Mouse (Mus musculus): ENCODE results near the gene Trmt1.
"Not testable (repeated sequence)": the region's sequence is repeated elsewhere in the genome, so short reads cannot be mapped to it uniquely, and the experiment has no call there.

Trmt1 gene

DNA sequence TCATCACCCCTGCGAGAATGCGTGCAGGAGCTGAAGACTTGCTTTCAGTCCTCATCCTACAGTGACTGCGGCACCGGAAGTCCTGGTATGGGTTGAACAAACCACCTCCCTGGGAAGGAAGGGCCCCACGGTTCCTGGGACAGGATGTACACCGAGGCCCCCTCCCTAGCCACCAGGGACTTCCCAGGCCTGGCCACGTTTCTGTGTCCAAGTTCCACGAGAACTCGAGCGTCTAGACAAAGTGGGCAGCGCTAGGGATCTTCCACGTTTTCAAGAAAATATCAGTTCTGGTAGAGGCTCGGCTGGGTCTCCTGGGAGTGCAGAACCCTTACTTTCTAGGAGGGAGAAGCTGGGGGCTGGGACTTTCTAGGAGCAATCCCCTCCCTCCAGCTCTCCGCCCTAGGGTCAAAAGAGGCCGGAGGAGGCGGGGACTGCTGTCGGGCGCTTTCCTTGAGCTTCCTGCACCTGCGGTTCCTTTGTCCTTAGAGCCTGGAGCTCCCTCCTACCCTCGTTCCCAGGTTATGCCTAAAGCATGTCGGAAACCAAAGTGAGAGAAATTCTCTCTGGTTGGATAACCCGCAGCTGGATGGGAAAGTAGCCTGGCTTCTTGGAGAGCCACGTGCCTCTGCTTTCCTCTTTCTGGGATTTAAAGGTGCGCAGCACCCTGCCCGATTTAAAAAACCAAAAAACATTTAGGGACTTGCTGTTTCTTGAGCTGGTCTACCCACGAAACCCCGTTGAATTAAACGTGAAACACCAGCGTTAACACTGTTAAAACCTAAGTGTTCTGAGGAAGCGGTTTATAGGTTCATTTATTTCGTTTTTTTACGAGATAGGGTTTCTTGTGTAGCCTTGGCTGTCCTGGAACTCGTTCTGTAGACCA, 25.9 kb upstream of the Trmt1 start:
- peak; percentile 53 to 79 for DNase-seq (ENCODE audit: low spot score in 2 of 2)

DNA sequence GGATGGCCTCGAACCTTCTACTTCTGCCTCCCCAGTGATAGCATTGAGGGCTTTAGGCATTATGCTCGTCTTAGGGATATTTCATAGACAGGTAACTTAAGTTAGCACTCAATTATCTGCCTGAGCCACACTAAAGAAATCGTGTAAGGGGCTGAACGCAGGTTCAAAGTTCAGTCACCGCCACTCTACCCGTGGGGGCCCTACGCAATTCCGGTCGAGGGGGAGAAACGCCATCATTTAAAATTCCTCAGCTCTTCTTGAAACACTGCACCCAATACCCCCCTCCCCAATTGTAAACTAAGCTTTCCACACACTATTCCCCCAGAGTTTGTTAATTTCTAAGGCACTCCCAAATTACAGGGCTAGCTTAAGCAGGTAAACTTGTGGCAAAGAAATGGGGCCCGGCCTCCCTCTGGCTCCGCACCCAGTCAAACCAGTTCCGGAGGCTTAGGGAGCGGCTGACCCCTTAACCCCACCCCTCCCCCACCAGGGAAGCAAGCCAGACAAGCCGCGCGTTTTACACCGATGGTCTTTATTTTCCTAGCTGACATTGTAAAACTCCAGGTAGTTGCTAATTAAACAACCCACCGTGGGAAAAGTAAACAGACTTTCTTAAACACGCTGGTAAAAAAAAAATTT, 25.2 kb upstream of the Trmt1 start:
- DNase-seq (ENCODE audit: low spot score in 2 of 2) = peak; percentile 50 to 80

DNA sequence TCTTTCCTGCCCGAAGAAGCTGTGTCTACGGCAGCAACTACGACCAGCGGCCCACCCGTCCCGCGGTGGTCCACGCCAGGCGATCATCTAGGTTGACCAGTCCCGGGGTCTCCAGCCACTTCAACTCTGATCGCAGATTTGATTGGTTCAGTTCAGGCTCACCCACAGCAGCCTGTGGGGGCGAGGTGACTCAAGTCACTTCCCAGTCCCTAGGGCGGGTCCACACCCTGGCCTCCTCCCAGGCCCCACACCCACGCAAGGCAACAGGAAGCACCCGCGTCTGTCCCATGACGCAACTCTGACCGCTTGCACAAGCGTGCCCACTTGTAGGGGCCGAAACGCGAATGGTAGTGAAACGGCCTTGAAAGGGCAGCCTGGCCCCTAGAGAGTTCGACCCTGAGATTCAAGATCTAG, 24.6 kb upstream of the Trmt1 start:
- DNase-seq (ENCODE audit: low spot score in 2 of 2) = peak; percentile 86 to 90

DNA sequence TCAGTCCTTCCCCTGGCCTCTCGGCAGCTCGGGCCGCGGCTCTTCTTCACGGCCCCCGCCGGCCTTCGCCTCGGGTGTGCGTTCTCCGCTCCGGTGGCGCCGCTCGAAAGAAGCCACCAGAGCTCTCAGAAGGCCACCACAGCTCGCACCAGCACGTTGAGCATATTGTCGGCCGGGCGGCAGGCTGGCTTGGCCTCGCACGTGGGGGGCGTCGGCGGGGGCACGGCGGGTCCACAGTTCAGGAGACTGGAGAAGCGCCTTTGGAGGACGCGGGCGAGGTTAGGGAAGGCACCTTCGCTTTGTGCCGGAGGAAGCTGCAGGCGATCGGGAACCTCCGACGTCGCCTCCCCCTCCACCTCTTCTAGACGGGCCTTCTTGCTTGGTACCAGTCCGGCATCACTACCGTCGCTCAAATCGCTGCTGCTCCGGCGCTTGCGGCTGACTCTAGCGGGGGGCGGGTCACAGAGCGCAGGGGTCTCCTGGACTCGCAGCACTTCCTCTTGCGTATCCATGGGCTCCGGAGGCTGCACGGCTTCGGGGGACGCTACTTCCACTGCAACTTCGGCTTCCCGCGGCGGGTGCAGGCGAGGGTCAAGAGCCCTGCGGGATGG, 24.0 kb upstream of the Trmt1 start:
- peak; percentile 61 to 86 for DNase-seq (ENCODE audit: low spot score in 2 of 2)

DNA sequence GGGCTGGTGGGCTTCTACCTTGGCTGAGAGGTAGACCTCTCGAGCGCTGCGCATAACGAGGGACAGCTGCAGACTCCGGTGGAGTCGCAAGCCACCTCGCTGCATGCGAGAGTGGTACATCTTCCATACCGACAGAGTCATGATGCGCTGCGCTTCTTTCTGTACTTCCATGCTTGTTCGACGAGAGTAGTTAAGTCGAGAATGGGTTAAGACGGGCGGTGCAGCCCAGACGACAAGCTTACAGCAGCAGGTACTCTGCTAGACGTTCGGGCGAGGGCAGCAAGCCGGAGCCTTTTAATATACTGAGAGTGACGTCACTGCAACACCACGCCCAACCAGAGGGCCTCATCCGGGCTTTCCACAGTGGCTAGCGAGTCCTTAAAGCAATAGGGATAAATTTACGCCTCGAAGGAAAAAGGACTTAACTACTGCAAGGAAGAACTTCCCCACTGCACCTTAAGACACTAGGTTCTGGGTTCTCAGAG, 23.5 kb upstream of the Trmt1 start, which contains the start of gene Ier2:
Gene Ier2 (minus strand): TSS at position 272 of the 485 bp plus-strand sequence.
- DNase-seq (ENCODE audit: low spot score in 2 of 2) = peak; percentile 91 to 95

DNA sequence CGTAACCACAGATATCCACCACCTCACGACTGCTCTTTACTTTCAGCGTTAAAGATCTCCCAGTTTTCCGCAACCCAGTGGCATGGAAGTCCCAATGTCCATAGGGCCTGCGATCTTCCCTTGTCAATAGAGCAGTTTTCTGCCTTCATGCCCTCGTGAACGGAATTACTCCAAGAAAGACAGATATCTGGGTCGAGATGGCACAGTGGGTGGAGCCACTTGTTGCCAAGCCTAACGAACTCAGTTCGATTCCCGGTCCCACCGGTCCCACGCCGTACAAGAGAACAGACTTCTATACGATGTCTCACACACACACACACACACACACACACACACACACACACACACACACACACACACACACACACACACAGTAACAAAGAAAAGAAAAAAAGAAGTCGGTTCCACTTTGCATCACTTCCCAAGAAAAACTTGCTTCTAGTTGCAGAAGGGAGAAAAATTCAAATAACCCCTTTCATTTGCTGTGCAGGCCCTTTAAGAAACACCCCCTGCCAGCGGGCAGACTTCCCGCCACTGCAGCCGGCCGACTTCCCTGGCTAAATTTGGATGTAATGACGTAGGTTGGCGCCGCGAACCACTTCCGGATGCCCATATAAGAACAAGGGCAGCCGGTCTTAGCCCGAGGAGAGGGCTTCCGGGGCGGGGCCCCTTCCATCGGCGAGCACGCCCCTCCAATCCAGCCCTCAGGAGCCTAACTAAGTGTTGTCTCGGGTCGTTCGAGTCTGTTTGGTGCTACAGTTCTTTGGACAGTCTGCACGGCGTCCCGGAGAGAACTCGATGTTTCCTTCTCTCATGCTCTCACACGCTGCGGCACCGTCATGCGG, 22.4 kb upstream of the Trmt1 start:
- DNase-seq (ENCODE audit: low spot score in 2 of 2) = peak; percentile 94 to 95

DNA sequence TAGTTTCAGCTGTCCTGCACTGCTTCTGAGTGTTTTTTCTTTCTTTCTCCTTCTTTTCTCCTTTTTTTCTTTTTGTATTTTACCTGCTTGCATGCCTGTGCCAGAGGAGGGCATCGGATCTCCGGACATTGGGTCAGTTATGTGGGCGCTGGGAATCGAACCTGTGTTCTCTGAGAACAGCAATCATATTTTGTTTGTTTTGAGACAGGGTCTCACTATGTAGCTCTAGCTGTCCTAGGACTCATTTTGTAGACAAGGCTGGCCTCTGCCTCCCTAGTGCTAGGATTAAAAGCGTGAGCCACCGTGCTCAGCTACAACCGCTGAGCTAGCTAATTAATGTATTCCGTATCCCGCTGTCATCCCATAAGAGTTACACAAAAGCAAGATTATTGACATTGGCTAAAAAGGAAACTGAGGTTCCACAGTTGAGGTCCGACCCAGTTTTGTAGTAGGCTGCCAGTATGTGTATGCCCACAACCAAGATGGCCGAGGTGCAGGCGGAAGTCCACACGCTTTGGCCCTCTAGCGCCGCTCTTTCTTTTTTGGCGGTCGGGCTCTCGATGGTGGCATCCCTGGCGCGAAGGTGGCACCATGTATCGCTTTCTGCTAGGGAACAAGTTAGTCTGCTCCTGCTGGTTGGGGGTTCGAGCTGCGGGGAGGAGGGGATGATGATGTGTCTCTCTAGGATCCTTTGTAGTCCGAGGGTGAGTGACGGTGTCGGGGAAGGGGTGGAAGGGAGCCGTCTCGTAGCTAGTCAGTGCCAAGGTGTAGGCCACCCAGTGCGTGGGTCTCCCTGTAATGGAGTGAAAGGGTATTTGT, 21.3 kb upstream of the Trmt1 start:
- DNase-seq (ENCODE audit: low spot score in 2 of 2) = peak; percentile 83 to 90

DNA sequence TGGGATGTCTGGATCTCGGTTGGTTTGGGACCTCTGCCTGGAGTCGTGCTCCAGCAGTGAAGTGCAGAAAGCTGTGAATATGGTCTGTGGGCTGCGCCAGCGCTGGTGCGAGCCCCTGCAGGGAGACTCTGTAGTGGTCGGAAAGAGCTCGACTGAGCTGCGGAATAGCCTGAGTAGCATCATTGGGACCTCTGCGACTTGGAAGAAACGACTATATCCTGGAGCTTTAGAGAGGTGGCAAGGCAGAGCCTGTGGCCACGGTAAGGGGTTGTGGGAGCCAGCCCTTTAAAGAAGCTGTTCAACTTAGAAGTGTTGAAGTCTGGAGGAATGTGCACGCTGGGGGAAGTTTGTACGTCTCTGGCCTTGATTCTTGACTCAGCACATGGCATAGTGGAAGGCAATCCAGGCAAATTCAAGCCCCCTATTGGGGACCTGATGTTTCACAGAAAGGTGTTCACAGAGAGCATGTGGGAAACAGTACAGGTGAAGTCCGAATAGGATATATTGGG, 20.7 kb upstream of the Trmt1 start:
- no peak for DNase-seq (ENCODE audit: low spot score in 2 of 2)

DNA sequence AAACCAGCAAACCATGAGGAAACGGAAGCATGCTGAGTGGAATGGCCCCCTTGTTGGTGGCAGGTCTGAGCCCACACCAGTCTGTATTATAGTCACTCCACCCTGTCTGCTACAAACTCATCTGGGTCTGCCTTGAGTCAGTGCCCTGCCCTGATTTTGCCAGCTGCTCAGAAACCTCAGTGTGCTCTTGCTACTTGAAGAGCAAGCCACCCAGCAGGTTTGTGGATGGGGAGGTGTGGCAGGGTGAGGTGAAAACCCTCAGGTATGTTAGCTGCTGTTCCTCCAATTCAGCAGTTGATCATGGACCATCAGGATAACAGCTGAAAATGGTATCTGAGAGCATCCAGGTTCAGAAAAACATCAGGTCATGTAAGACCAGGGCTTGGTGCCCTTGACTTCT, 18.0 kb upstream of the Trmt1 start:
- no peak for DNase-seq (ENCODE audit: low spot score in 2 of 2)

DNA sequence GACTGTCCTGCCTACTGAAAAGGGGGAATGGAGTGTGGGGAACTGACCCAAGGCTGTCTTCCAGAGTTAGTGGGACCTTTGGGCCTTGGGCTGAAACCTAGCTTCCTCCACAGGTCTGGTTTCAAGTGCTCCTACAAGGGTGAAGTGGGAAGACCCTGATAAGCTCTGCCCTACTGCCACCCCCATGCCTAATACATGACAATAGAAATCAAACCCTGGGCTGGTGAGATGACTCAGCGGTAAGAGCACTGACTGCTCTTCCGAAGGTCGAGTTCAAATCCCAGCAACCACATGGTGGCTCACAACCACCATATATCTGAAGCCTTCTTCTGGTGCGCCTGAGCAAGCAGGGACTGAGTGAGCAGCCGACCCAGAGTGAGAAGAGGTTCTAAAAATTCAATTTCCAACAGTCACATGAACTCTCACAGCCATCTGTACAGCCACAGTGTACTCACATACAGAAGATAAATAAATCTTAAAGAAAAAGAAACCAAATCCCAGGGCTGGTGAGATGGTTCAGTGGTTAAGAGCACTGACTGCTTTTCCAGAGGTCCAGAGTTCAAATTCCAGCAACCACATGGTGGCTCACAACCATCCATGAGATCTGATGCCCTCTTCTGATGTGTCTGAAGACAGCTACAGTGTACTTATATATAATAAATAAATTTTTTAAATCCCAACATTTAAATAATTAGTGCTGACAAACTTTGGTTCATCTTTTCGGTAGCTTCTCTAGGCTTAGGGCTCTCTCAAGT, 17.2 kb upstream of the Trmt1 start:
- DNase-seq (ENCODE audit: low spot score in 2 of 2) = no peak

DNA sequence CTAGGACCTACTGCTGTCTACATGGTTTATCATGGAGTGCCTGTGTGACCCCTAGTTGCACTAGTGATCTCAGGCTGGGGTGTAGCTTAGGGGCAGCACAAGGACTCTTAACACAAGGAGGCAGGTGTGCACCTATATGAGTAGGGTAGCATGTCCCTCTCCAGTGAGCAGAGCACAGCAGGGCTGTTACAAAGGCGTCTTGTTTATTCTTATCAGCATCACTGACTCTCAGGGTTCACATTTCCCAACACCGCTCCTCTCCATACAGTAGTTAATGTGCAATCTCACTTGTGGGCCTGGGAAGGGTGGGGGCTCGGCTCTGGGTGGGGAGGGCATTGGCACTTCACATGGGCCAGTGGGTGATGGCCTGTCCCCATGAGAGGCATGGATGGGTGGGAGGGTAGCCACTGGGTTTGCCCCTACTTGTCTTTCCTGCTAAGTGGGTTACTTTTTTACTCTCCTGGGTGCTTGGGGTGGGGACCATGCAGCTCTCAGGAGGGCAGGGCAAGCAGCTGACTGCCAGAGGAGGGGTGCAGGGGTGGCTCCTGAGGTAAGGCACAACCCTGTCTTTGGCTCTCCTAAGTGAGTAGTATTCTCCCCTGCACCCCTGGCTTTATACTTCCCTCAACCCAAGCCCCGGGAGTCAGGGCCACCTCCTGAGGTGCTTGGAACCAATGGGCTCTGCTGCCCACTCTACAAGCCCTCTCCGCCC, 15.7 kb upstream of the Trmt1 start:
- DNase-seq (ENCODE audit: low spot score in 2 of 2) = not testable (repeated sequence)

DNA sequence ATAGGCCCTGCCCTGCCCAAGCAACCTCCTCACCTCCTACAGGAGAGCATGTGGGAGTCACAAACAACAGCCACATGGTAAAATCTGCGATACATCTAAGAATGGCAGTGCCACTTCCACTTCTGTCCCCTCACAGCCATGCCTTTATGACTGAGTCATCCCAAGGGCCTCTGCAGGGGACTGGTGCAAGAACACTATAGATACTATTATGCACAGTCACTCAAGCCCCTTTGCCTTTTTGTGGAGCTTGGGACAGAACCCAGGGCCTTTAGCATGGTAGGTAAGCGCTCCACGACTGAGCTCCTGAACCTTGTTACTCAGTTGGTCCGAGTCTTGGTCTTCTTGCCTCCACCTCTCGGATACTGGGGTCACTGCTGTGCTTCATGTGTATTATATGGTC, 8.8 kb upstream of the Trmt1 start:
- no peak for DNase-seq (ENCODE audit: low spot score in 2 of 2)

DNA sequence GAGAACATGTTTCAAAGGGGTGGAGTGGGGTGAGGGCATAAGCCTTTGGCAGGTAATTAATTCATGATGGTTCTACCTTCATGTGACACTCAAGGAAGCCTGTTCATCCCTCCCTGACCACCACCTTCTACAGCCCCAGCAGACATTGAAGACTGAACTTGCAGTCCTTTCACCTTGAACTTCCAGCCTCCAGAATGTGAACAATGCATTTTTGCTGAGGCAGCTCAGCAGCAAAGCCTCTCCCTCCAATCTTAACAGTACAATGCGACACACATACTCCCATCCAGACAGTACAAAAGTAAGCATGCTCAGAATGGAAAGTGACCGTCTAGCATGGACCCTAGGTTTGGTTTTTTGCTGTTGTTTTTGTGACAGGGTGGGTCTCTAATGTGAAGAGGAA, 4.6 kb upstream of the Trmt1 start:
- DNase-seq (ENCODE audit: low spot score in 2 of 2) = no peak

DNA sequence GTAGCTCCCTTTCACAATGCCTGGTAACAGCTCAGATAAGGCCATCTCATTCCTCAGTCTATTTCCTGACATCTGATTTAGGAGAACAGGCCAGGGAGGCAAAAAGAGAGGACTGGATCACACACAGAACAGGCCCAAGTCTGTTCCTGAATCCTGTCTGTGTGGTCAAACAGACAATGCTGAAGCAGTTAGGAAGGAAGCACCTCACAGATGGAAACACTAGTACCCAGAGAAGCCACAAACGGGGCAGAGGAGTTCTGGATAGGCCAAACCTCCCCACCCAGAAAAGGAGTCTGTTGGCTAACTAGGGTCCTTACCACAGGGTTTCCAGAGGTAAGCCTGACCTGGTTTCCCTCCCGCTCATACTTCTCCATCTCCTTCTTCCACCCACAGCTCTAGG, 3.9 kb upstream of the Trmt1 start:
- no peak for DNase-seq (ENCODE audit: low spot score in 2 of 2)

DNA sequence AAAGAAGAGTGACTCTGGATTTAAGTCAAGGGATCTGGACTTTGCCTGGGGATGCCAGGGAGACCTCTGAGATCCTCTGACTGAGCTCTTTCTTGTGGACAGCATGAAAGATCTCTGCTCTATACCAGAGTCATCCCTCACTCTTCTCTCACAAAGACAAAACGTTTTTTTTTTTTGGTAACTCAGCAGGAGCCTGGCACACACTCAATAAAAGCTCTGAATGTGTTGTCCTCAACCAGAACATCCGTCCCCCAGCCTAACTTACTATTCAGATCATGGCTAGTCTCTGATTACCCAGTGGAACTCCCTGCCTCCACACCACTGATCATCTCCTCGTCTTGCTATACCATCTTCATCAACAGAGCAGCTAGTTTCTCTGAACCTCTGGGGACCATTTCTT, 1.6 kb upstream of the Trmt1 start:
- no peak for DNase-seq (ENCODE audit: low spot score in 2 of 2)

DNA sequence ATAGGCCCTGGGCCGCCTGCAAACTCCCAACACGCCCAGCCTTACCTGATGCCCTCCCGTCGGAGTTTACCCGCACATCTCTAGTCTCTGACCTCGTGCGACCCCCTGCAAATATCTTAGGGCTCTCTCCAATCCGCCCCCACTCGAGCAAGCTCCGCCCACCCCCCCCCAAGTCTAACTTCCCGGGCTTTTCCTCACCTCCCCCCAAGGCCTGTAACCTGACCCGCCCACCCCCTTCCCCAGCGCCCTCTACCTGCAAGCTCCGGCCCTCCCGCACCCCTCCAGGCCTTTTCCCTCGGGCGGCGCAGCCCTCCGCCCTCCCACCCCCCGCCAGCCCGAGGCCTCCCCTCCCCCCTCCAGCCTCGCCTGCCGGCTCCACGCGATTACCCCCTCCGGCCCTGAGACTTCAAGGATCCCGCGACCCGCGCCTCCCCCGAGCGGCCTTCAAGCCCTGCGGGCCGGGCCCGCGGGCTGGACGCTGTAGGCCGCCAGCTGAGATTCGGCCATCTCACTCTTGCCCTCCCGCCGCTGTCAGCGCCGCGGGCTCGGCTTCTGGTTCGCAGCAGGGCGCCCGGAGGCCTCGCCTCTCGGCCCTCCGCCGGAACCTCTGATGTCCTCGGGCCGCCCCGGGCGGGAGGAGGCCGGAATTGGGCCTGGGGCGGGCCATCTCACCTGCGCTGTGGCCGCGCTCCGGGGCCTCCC, 1.0 kb downstream of the Trmt1 start:
- DNase-seq (ENCODE audit: low spot score in 2 of 2) = peak in 1 of 2 experiments; percentile 40

DNA sequence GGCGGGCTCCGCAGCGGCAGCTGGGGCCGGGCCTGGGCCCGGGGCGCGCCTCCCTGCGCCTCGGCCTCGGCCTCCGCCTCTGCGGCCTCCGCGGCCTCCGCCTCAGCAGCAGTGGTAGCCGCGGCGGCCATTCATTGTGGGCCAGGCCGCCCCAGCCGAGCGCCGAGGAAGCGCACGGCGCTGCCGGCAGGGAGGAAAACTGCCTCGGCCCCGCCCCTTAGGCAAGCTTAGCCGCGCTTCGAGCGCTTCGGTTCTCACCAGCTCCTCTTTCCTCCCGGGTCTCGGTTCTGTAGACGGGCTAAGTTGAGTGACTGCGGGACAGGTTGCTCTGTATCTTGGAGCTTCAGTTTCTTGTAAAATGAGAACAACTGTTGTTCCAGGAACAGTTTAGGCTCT, 1.6 kb downstream of the Trmt1 start, which contains the start of gene Nacc1:
Gene Nacc1 (minus strand): TSS at position 158 of the 396 bp plus-strand sequence.
- DNase-seq (ENCODE audit: low spot score in 2 of 2) = peak; percentile 90 to 93

Data from spleen, postnatal 4 days (tissue).